Mouse (Mus musculus): ENCODE measurements around the gene Lkaaear1. TPM values are rescaled to one million over a fixed set of nuclear protein-coding genes. Genes with fewer than 3 reads are reported as not detected.

Lkaaear1 gene
- polyA plus RNA-seq, 1 experiment from 2014 or later, result not detected

DNA sequence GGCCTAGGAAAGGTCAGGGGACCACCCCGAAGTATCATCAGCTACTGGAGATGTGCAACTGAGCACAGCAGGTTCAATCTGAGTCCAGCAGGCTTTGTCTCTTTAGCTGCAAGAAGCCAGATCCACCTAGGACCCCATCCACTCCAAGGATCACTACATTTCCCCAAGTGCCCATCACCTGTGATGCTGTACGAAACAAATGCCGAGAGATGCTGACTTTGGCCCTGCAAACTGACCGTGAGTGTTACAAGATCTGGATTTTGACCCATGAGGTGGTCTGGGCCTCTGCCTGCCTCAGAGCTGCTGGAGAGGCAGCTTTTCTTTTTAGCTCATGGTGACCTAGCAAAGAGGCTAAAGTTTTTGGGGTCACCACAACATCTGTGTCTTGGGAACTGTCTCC, 12.6 kb downstream of the Lkaaear1 start:
- ATAC-seq (ENCODE audit: insufficient read depth), result no peak
- WGBS, result 86% methylated on average over 4 of the region's 4 CpGs
- Histone ChIP-seq H3K4me3 (ENCODE audit: low read depth, low read length) (no peak overlapping the region), H3K4me1 (ENCODE audit: insufficient read depth) (peaks cover 7% of the 10 kb centered on the region; the same call in 1 of the 2 replicates), H3K4me2 (no peak overlapping the region), H3K27me3 (ENCODE audit: insufficient read depth, low read length) (no peaks in the 10 kb centered on the region), H3K9me3 (ENCODE audit: low read depth, low read length) (no peaks in the 10 kb centered on the region), H3K27ac (ENCODE audit: low read depth) (no peak overlapping the region), H3K9ac (no peak overlapping the region), H3K36me3 (ENCODE audit: insufficient read depth) (peaks cover 41% of the 10 kb centered on the region)
- no peak for TF ChIP-seq CTCF (IDR thresholded peaks at IDR 0.05; ENCODE audit: low read depth)
- no peak for DNase-seq

DNA sequence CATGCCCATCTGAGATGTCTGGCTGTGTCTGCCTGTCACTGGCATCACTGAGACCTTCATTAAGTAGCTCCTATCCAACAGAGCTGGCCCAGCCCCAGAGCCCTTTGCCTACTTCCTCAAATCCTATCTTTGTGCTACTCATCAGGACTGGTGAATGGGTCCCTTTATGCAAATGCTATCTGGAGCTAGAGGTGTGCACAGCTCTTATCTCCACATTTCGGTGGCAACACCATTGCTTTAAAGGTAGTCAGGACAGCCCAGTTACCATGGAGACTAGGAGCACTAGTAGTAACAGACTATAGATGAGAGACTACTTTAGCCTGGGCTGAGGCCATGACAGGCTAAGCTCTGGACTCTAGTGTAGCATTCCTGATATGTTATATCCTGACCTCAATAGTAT, 13.5 kb downstream of the Lkaaear1 start:
- WGBS, result 56% methylated on average over 1 of the region's 1 CpGs
- no peak overlapping the region for H3K4me2 ChIP-seq
- no peak for TF ChIP-seq CTCF (IDR thresholded peaks at IDR 0.05; ENCODE audit: low read depth)
- peaks cover 9% of the 10 kb centered on the region; the same call in 1 of the 2 replicates for H3K4me1 ChIP-seq (ENCODE audit: insufficient read depth)
- H3K27me3 ChIP-seq (ENCODE audit: insufficient read depth, low read length), result no peaks in the 10 kb centered on the region
- no peaks in the 10 kb centered on the region for H3K9me3 ChIP-seq (ENCODE audit: low read depth, low read length)
- no peak for DNase-seq
- H3K36me3 ChIP-seq (ENCODE audit: insufficient read depth), result peaks cover 36% of the 10 kb centered on the region
- no peak overlapping the region for H3K4me3 ChIP-seq (ENCODE audit: low read depth, low read length)
- no peak overlapping the region for H3K9ac ChIP-seq
- no peak overlapping the region for H3K27ac ChIP-seq (ENCODE audit: low read depth)
- no peak for ATAC-seq (ENCODE audit: insufficient read depth)

DNA sequence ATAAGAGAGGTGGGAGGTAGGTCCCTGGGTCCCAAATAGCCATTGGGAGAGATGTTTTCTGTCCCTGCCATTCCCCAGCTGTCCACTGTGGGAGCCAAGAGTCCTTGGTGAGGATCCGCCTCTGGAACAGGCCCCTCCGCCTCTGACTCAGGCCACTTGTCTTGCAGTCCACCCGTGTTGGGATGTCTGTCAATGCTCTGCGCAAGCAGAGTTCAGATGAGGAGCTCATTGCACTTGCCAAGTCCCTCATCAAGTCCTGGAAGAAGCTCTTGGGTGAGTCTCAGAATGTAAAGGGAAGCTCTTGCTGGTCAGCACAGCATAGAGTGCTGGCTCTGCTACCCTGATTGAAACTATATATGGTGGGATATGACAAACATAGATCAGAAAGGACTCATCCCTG, 14.9 kb downstream of the Lkaaear1 start:
- H3K9me3 ChIP-seq (ENCODE audit: low read depth, low read length), result no peaks in the 10 kb centered on the region
- 63% methylated on average over 4 of the region's 4 CpGs for WGBS
- DNase-seq, result no peak
- no peak overlapping the region for H3K9ac ChIP-seq
- H3K27me3 ChIP-seq (ENCODE audit: insufficient read depth, low read length), result no peaks in the 10 kb centered on the region
- no peak overlapping the region for H3K4me2 ChIP-seq
- no peak overlapping the region for H3K27ac ChIP-seq (ENCODE audit: low read depth)
- H3K4me1 ChIP-seq (ENCODE audit: insufficient read depth), result peaks cover 12% of the 10 kb centered on the region; the same call in 1 of the 2 replicates
- no peak overlapping the region for H3K4me3 ChIP-seq (ENCODE audit: low read depth, low read length)
- TF ChIP-seq CTCF (IDR thresholded peaks at IDR 0.05; ENCODE audit: low read depth), result peak; percentile 20
- ATAC-seq (ENCODE audit: insufficient read depth), result no peak
- H3K36me3 ChIP-seq (ENCODE audit: insufficient read depth), result peaks cover 25% of the 10 kb centered on the region

DNA sequence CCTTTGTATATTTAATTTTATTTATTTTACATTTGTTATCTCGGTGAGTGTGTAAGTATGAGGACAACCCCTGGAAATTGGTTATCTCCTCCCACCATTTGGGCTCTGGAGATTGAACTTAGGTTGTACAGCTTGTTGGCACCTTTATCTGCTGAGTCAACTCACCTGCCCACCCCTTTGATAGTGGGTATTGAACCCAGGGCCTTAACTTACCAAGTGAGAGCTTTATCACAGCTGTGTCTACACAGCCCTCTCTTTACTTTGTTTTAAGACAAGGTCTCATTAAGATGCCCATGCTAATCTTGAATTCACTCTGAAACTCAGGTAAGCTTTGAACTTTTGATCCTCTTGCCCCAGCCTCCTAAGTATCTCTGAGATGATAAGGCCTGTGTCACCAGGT, 16.3 kb downstream of the Lkaaear1 start:
- TF ChIP-seq CTCF (IDR thresholded peaks at IDR 0.05; ENCODE audit: low read depth), result no peak
- no peak overlapping the region for H3K9ac ChIP-seq
- no peak overlapping the region for H3K27ac ChIP-seq (ENCODE audit: low read depth)
- 45% methylated on average over 1 of the region's 1 CpGs for WGBS
- no peak for ATAC-seq (ENCODE audit: insufficient read depth)
- no peak overlapping the region for H3K4me3 ChIP-seq (ENCODE audit: low read depth, low read length)
- H3K27me3 ChIP-seq (ENCODE audit: insufficient read depth, low read length), result no peaks in the 10 kb centered on the region
- no peak for DNase-seq
- peaks cover 17% of the 10 kb centered on the region; the same call in 1 of the 2 replicates for H3K36me3 ChIP-seq (ENCODE audit: insufficient read depth)
- H3K9me3 ChIP-seq (ENCODE audit: low read depth, low read length), result no peaks in the 10 kb centered on the region
- no peak overlapping the region for H3K4me2 ChIP-seq
- H3K4me1 ChIP-seq (ENCODE audit: insufficient read depth), result peaks cover 12% of the 10 kb centered on the region; the same call in 1 of the 2 replicates

DNA sequence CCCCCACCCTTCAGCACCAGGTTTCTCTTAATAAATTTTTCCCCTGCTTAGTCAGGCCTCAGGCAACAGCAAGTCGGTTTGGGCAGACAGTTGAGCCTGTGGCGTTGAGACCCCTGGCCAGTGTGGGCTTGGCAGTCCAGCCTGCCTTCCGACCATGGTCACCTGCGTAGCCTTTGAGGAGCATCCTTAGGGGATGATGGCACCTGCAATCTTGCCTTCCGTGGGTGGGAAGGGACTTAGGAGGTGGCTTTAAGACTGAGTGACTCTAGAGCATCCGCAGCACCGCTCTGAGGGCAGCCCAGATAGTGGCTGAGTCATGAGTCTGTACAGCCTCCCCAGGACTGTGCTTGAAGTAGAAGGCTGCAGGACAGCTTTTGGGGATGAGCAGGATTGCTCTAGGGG, 17.5 kb downstream of the Lkaaear1 start:
- Histone ChIP-seq H3K27ac (ENCODE audit: low read depth) (0 out of 2 replicates have a peak overlapping the region, but pooled peaks have one; percentile 24), H3K9ac (peak overlapping the region; percentile 86), H3K36me3 (ENCODE audit: insufficient read depth) (peaks cover 5% of the 10 kb centered on the region; the same call in 1 of the 2 replicates), H3K27me3 (ENCODE audit: insufficient read depth, low read length) (no peaks in the 10 kb centered on the region), H3K9me3 (ENCODE audit: low read depth, low read length) (no peaks in the 10 kb centered on the region), H3K4me3 (ENCODE audit: low read depth, low read length) (peak overlapping the region; percentile 72), H3K4me1 (ENCODE audit: insufficient read depth) (peaks cover 12% of the 10 kb centered on the region; the same call in 1 of the 2 replicates), H3K4me2 (peak overlapping the region; percentile 92)
- ATAC-seq (ENCODE audit: insufficient read depth) (peak; percentile 20; the same call in 1 of the 2 replicates), DNase-seq (peak; percentile 27)
- TF ChIP-seq CTCF (IDR thresholded peaks at IDR 0.05; ENCODE audit: low read depth), result no peak
- 15% methylated on average over 7 of the region's 7 CpGs for WGBS

DNA sequence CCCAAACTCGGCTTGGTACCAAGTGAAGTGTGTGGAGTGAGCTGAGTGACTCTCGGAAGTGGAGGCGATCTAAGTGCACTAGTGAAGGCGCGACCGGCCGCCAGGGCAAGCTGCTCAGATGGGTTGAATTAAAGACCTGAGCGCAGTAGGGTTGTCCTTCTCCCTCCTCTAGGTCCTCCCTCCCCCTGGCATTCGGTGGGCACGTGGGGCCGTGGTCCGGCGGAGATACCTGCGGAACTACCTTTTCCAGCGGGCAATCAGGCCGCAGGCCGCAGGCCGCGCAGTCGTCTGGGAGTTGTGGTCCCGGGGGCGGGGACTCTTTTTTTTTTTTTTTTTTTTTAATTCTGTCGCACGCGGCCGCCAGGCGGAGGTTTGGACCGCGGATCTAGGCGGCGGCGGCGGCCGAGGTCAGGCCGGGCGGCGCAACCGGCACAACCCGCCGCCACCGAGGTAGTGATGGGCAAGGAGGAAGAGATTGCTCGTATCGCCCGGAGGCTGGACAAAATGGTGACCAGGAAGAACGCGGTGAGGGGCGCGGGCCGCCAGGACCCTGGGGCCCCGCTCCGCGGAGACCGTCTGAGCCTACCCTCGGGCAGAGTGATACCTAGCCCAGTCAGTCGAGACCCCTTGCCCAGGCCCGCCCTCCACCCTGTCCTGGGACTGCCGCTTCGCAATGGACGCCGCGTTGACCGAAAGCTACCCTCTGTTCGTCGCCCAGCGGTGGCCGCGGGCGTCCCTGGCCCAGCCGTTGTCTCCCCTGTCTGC, 18.1 kb downstream of the Lkaaear1 start, which contains the start of gene Tcea2:
Tcea2 (plus strand) TSS at position 360 of the 765 bp plus-strand sequence.
- Histone ChIP-seq H3K4me2 (peak within 1 kb of the TSS; percentile 92), H3K9me3 (ENCODE audit: low read depth, low read length) (no peaks in the 10 kb centered on the region), H3K27ac (ENCODE audit: low read depth) (peak within 1 kb of the TSS; percentile 28; the same call in 1 of the 2 replicates), H3K36me3 (ENCODE audit: insufficient read depth) (no peaks in the 10 kb centered on the region), H3K27me3 (ENCODE audit: insufficient read depth, low read length) (no peaks in the 10 kb centered on the region), H3K9ac (peak within 1 kb of the TSS; percentile 86), H3K4me3 (ENCODE audit: low read depth, low read length) (peak within 1 kb of the TSS; percentile 72), H3K4me1 (ENCODE audit: insufficient read depth) (peaks cover 12% of the 10 kb centered on the region; the same call in 1 of the 2 replicates)
- DNase-seq (peak; percentile 86), ATAC-seq (ENCODE audit: insufficient read depth) (peak; percentile 52)
- peak; percentile 56 for TF ChIP-seq CTCF (IDR thresholded peaks at IDR 0.05; ENCODE audit: low read depth)
- WGBS, result under 1% methylated on average over 69 of the region's 69 CpGs

DNA sequence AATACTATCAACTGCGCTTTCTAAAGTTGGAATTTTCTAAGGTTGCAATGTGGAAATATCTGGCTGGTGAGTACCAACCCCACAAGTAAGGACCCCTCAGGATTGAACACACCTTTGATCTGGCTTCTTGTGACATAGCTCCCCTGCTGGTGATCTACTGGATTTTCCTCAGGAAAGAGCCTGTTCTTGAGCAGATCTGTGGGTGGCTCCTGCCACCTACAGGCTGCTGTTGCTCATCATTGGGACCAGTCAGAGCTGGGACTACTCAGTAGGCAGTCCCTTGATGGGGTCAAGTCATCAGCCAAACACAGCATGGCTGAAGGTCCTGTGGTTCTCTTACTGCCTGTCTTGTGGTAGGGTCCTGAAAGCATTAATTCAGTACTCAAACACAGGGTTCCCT, 19.5 kb downstream of the Lkaaear1 start:
- ATAC-seq (ENCODE audit: insufficient read depth) (peak; percentile 68), DNase-seq (peak; percentile 92)
- no peak overlapping the region for H3K9ac ChIP-seq
- 44% methylated on average over 1 of the region's 1 CpGs for WGBS
- H3K27me3 ChIP-seq (ENCODE audit: insufficient read depth, low read length), result no peaks in the 10 kb centered on the region
- TF ChIP-seq CTCF (IDR thresholded peaks at IDR 0.05; ENCODE audit: low read depth), result peak; percentile 98
- no peak overlapping the region for H3K27ac ChIP-seq (ENCODE audit: low read depth)
- H3K4me1 ChIP-seq (ENCODE audit: insufficient read depth), result peaks cover 12% of the 10 kb centered on the region; the same call in 1 of the 2 replicates
- H3K4me3 ChIP-seq (ENCODE audit: low read depth, low read length), result no peak overlapping the region
- H3K4me2 ChIP-seq, result no peak overlapping the region
- no peaks in the 10 kb centered on the region for H3K9me3 ChIP-seq (ENCODE audit: low read depth, low read length)
- no peaks in the 10 kb centered on the region for H3K36me3 ChIP-seq (ENCODE audit: insufficient read depth)

All from lung, embryonic 14.5 days (tissue).